Mouse (Mus musculus): ENCODE results near the gene E130116L18Rik. TPM values are rescaled to one million over a fixed set of nuclear protein-coding genes. Genes with fewer than 3 reads are reported as not detected.
"Not testable (repeated sequence)": the region's sequence is repeated elsewhere in the genome, so short reads cannot be mapped to it uniquely, and the experiment has no call there.

The E130116L18Rik gene
- polyA plus RNA-seq, 2 experiments from 2014 or later = not detected

- ATAC-seq = no peak
Measured at GRCm38 (mm10) chr5:25181004-25181531, 41.9 kb downstream of the E130116L18Rik start, which contains the start of gene Galntl5. Galntl5 (plus strand) TSS chr5:25181460.

- ATAC-seq = no peak
Measured at GRCm38 (mm10) chr5:25179936-25180488, 42.9 kb downstream of the E130116L18Rik start.

- ATAC-seq = no peak
Measured at GRCm38 (mm10) chr5:25179284-25179683, 43.7 kb downstream of the E130116L18Rik start.

GRCm38 (mm10) chr5:25178543-25178942 lies 44.4 kb downstream of the E130116L18Rik start:
- not testable (repeated sequence) for ATAC-seq

GRCm38 (mm10) chr5:25177937-25178336 lies 45.0 kb downstream of the E130116L18Rik start:
- ATAC-seq = not testable (repeated sequence)

Other genes starting within 250 kb of the E130116L18Rik start
- gene Prkag2, start 122.5 kb downstream of the E130116L18Rik start, polyA plus RNA-seq (2017; shearing (Covaris generic)) = 10 to 100 TPM; 26.2 to 26.8 TPM
- not detected for gene Galntl5, start 41.7 kb downstream of the E130116L18Rik start, polyA plus RNA-seq (2017; shearing (Covaris generic))
- gene Galnt11, start 1.2 kb downstream of the E130116L18Rik start, polyA plus RNA-seq (2017; shearing (Covaris generic)) = 1 to 10 TPM; 7.8 to 9.2 TPM

Measured in activated CD4-positive, CD25-positive, alpha-beta regulatory T cell, adult 4 months (primary cell).